Mouse (Mus musculus) embryonic facial prominence, embryonic 10.5 days (tissue): ENCODE results near the gene Spns2. TPM values are rescaled to one million over a fixed set of nuclear protein-coding genes. Genes with fewer than 3 reads are reported as not detected.
A peak's percentile ranks its signal among the peaks of the same experiment; 100 is the strongest.

Experiments used
- DNase-seq: peaks from one replicate; pipeline ENCODE4 v3.0.0-alpha.2; 2017; ENCODE audit warnings: low spot score
- H3K27ac ChIP-seq: fragments of 300-500 bp; sonication (generic); replicated peaks from 2 replicates; pipeline ENCODE4 v1.5.1; 2016; ENCODE audit warnings: mild to moderate bottlenecking
- H3K27me3 ChIP-seq: fragments of 300-500 bp; sonication (generic); replicated peaks from 2 replicates; pipeline ENCODE4 v1.6.1; 2016; ENCODE audit warnings: low read depth, mild to moderate bottlenecking; ENCODE audit not compliant: poor library complexity, severe bottlenecking
- H3K36me3 ChIP-seq: fragments of 300-500 bp; sonication (generic); replicated peaks from 2 replicates; pipeline ENCODE4 v1.6.1; 2016; ENCODE audit warnings: mild to moderate bottlenecking, moderate library complexity
- H3K4me1 ChIP-seq: fragments of 300-500 bp; sonication (generic); 2 replicates; pipeline ENCODE4 v1.6.1; 2016
- H3K4me3 ChIP-seq: fragments of 300-500 bp; sonication (generic); 2 replicates; pipeline ENCODE4 v1.5.1; 2016; ENCODE audit warnings: mild to moderate bottlenecking, moderate library complexity
- H3K9me3 ChIP-seq: fragments of 300-500 bp; sonication (generic); 2 replicates; pipeline ENCODE4 v1.6.1; 2016; ENCODE audit warnings: mild to moderate bottlenecking
- WGBS: fragments of 180-500 bp; shearing (Covaris S2); methylation state at CpG from one replicate; pipeline ENCODE4 v1.1.7; 2016; 5-methylcytosine and 5-hydroxymethylcytosine counted together
- polyA plus RNA-seq: library from polyadenylated mRNA; unstranded; fragments of >200 nt; fragmentation: Nextera tagmentation; extraction: Ambion mirVana; gene quantifications from 2 replicates; pipeline ENCODE4 v1.2.1, GENCODE M21; 2016

The Spns2 gene
- polyA plus RNA-seq, 1 experiment from 2014 or later = 3.3 TPM

- no peaks in the 10 kb centered on the region for H3K9me3 ChIP-seq
- no peaks in the 10 kb centered on the region for H3K36me3 ChIP-seq
- H3K27ac ChIP-seq = peak overlapping the region; percentile 67
- H3K27me3 ChIP-seq = no peaks in the 10 kb centered on the region
- no peak for DNase-seq
- no peak overlapping the region for H3K4me3 ChIP-seq
- 60% methylated on average over 11 of the region's 11 CpGs for WGBS
- H3K4me1 ChIP-seq = peaks cover 72% of the 10 kb centered on the region
Observed at GRCm38 (mm10) chr11:72465978-72466693, 23.6 kb downstream of the Spns2 start.

DNA sequence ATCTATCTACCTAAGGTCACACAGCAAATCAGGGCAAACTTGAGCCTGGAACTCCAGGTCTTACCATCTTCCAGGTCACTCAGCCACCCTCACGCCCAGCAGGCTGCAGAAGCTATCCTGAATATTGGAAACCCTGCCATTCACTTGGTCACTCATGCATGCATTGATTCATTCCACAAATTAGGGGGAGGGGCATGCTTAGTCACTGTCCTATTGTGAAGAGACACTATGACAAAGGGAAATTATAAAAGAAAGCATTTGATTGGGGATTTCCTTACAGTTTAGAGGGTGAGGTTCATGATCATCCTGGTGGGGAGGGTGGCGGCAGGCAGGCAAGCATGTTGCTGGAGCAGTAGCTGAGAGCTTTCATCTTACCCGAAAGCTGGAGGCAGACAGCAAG, 24.9 kb downstream of the Spns2 start:
- Histone ChIP-seq H3K4me3 (no peak overlapping the region), H3K9me3 (no peaks in the 10 kb centered on the region), H3K27me3 (no peaks in the 10 kb centered on the region), H3K4me1 (peaks cover 66% of the 10 kb centered on the region), H3K27ac (no peak overlapping the region), H3K36me3 (no peaks in the 10 kb centered on the region)
- WGBS = 71% methylated on average over 3 of the region's 3 CpGs
- DNase-seq = no peak

GRCm38 (mm10) chr11:72461500-72461981, 28.2 kb downstream of the Spns2 start:
- DNase-seq = no peak
- H3K27me3 ChIP-seq = no peaks in the 10 kb centered on the region
- 51% methylated on average over 5 of the region's 5 CpGs for WGBS
- H3K27ac ChIP-seq = no peak overlapping the region
- no peaks in the 10 kb centered on the region for H3K36me3 ChIP-seq
- no peak overlapping the region for H3K4me3 ChIP-seq
- H3K4me1 ChIP-seq = peaks cover 56% of the 10 kb centered on the region
- H3K9me3 ChIP-seq = no peaks in the 10 kb centered on the region

GRCm38 (mm10) chr11:72458502-72458901, 31.2 kb downstream of the Spns2 start:
- peaks cover 5% of the 10 kb centered on the region; the same call in 1 of the 2 replicates for H3K36me3 ChIP-seq
- peak overlapping the region; percentile 52 for H3K27ac ChIP-seq
- H3K4me1 ChIP-seq = peaks cover 53% of the 10 kb centered on the region
- 79% methylated on average over 3 of the region's 3 CpGs for WGBS
- no peaks in the 10 kb centered on the region for H3K27me3 ChIP-seq
- DNase-seq = no peak
- no peak overlapping the region for H3K4me3 ChIP-seq
- no peaks in the 10 kb centered on the region for H3K9me3 ChIP-seq

- Histone ChIP-seq H3K27ac (peak overlapping the region; percentile 52), H3K36me3 (peaks cover 9% of the 10 kb centered on the region)
Observed at GRCm38 (mm10) chr11:72457995-72458496, 31.7 kb downstream of the Spns2 start.

DNA sequence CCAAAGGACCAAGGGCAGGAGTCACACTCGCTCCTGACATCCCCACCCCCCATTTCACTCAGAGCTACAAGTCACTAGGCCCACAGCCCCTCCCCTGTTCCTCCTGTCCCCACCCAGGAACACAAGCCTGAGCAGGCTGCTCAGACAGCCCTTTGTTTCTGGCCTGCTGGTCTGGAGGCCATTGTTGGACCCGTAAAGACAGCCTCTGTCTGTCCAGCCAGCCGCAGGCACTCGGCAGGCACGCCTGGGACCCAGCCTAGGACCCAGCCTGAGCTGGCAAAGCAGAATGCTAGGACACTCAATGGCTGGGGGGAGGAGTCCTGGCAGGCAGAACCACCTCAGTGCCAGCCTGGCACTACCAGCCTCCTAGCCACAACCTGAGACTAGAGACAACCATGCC, 34.0 kb downstream of the Spns2 start:
- no peak for DNase-seq
- H3K4me3 ChIP-seq = no peak overlapping the region
- peak overlapping the region; percentile 84 for H3K27ac ChIP-seq
- H3K36me3 ChIP-seq = peaks cover 33% of the 10 kb centered on the region
- peaks cover 46% of the 10 kb centered on the region for H3K4me1 ChIP-seq
- WGBS = 35% methylated on average over 5 of the region's 5 CpGs
- no peaks in the 10 kb centered on the region for H3K9me3 ChIP-seq
- H3K27me3 ChIP-seq = no peaks in the 10 kb centered on the region

More at GRCm38 (mm10) chr11:72457995-72458496, 31.7 kb downstream of the Spns2 start:
- Histone ChIP-seq H3K9me3 (no peaks in the 10 kb centered on the region), H3K4me3 (no peak overlapping the region), H3K27me3 (no peaks in the 10 kb centered on the region), H3K4me1 (peaks cover 57% of the 10 kb centered on the region)
- WGBS = 53% methylated on average over 12 of the region's 12 CpGs
- no peak for DNase-seq

DNA sequence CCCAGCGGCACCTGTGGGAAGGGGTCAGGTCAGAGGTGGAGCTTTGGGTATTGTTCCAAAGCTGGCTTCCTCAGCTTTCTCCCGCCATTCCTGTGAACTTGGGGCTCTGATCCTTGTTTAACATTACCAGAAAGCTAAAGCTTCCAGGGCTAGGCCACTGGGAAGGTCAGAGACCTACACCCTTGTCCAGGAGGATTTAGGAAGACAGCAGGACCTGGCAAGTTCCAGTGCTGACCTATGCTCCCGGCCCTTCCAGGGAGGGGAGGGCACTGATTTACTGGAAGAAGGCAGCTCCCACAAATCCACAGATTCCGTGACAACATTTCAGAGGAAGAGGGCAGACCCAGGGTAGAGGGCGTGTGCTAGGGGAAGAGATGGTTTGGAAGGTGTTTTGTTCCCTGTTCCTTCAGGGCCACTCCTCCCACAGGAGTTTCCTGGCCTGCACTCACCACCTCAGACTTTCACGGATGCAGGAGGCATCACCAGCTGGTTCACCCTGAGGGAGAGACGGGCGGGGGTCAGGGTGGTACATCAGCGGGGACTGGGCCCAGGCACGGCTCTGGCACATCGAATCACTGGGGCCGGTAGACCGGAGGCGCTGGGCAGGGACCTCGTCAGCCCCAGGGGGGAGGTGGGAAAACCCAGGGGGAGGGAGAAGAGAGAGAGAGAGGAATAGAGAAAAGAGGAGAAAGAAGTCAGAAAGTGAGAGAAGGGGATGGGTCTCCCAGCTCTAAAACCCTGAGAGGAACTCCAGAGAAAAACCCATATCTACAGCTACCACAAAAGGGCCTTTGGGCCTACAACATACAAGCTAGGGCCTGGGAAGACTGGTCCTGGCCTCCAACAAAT, 36.4 kb downstream of the Spns2 start:
- Histone ChIP-seq H3K27me3 (no peaks in the 10 kb centered on the region), H3K4me3 (no peak overlapping the region), H3K4me1 (peaks cover 40% of the 10 kb centered on the region), H3K9me3 (no peaks in the 10 kb centered on the region), H3K27ac (no peak overlapping the region; the same call in 1 of the 2 replicates), H3K36me3 (peaks cover 56% of the 10 kb centered on the region)
- WGBS = 58% methylated on average over 15 of the region's 15 CpGs
- no peak for DNase-seq

GRCm38 (mm10) chr11:72452140-72452665, 37.5 kb downstream of the Spns2 start:
- H3K4me1 ChIP-seq = peaks cover 29% of the 10 kb centered on the region
- H3K27ac ChIP-seq = no peak overlapping the region
- H3K9me3 ChIP-seq = no peaks in the 10 kb centered on the region
- H3K36me3 ChIP-seq = peaks cover 68% of the 10 kb centered on the region
- DNase-seq = no peak
- no peak overlapping the region for H3K4me3 ChIP-seq
- 84% methylated on average over 3 of the region's 3 CpGs for WGBS
- H3K27me3 ChIP-seq = no peaks in the 10 kb centered on the region

- Histone ChIP-seq H3K9me3 (no peaks in the 10 kb centered on the region), H3K4me1 (peaks cover 9% of the 10 kb centered on the region), H3K27ac (no peak overlapping the region), H3K27me3 (no peaks in the 10 kb centered on the region), H3K36me3 (peaks cover 100% of the 10 kb centered on the region), H3K4me3 (no peak overlapping the region)
- 84% methylated on average over 8 of the region's 8 CpGs for WGBS
- no peak for DNase-seq
Observed at GRCm38 (mm10) chr11:72447475-72447874, 42.2 kb downstream of the Spns2 start.

DNA sequence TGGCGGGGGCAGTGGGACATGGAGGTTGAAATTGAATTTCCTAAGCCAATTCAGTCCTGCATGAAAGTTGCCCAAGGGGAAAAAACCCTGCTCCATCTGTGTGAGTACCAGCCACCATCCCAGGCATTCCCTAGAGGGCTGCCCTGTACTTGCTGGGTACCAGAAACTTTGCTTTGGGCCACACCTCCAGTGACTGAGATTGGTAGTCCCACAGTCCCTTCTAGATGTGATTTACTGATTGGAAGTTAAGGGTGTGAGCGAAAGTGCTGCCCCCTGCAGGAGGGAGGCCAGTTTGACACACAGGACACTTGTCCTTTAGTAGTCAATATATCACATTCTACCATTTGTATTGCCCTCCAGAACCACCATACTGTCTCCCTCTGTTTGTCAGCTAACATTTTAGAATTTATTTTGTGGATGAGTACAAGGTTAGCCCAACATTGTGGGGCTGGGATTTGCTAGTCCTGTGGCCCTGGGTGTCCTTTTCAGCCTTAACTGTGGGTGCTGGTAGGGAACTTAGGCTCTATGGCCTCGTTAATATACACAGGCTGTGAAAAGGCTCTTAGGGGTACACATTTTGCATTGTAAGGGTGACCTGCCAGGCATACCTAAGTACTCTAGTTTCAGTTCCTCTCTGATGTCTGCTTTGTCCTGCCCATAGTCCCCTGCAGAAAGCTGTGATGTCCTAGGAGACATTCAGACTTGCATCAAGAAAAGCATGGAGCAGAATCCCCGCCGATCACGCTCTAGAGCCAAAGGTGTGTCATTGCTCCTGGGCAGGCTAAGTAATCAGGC, 43.2 kb downstream of the Spns2 start:
- Histone ChIP-seq H3K9me3 (no peaks in the 10 kb centered on the region), H3K4me3 (no peak overlapping the region), H3K27me3 (no peaks in the 10 kb centered on the region), H3K36me3 (peaks cover 95% of the 10 kb centered on the region), H3K4me1 (peaks cover 15% of the 10 kb centered on the region), H3K27ac (no peak overlapping the region)
- 88% methylated on average over 6 of the region's 6 CpGs for WGBS
- peak; percentile 69 for DNase-seq

DNA sequence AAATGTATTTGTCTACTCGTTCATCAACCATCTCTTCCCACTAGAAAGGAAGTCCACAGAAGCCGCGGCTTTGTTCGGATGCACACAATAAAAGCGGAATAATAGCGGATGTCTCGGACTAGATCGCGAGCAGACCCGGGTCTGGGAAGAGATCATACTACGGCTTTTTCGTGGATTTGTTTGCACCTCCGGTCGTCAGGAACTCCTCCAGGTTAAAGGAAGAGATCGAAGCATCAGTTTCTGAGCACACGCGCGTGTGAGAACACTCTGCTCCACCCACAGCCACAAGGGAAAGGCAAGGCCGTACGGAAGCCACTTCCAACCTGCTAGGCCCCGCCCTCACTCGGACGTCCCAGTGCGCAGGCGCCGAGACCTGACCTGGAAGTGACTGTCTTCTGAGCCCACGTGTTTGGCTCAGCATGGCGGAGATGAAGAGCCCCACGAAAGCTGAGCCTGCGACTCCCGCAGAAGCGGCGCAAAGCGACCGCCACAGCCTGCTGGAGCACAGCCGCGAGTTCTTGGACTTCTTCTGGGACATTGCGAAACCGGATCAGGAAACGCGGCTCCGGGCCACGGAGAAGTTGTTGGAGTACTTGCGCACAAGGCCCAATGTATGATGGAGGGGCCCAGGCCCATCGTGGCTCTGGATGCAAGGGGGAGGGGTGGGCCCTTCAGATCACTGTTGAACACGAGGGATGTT, 48.6 kb downstream of the Spns2 start, which contains the start of gene Mybbp1a:
Gene Mybbp1a, plus strand, starts transcription at position 391 of the 700 bp plus-strand sequence.
- Histone ChIP-seq H3K4me1 (peaks cover 15% of the 10 kb centered on the region), H3K27me3 (no peaks in the 10 kb centered on the region)

More for the DNA sequence above, 48.6 kb downstream of the Spns2 start, which contains the start of gene Mybbp1a:
- H3K4me3 ChIP-seq = peak within 1 kb of the TSS; percentile 83
- no peaks in the 10 kb centered on the region for H3K9me3 ChIP-seq
- DNase-seq = peak; percentile 98
- WGBS = under 1% methylated on average over 46 of the region's 46 CpGs
- peaks cover 41% of the 10 kb centered on the region for H3K36me3 ChIP-seq
- peak within 1 kb of the TSS; percentile 92 for H3K27ac ChIP-seq
